Mouse (Mus musculus): ENCODE data around the gene Itga2b.

DNA sequence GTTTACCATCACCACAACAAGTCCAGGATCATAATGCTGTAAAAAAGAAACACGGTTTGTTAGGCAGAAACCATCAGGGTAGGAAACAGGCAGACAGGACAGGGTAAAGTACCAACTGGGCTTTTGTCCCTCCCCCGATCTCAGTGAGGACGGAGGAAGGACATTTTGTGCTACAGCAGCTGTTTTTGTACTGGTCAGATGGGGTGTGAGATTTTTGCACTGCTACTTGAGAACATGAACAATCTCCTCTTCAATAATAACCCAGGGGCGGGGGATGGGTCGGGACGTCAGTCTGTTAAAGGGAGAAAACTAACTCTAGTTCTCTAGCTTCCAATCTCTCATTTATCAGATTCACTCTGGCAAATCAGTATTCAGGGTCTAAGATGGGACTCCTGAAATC, 40.3 kb upstream of the Itga2b start:
- TF ChIP-seq CTCF (IDR thresholded peaks at IDR 0.05; ENCODE audit: control insufficient read depth, insufficient read depth, low read length), result no peak
- TF ChIP-seq POLR2A (IDR thresholded peaks at IDR 0.05; ENCODE audit: borderline replicate concordance, control insufficient read depth, low read depth, low read length), result no peak

Data from bone marrow, adult 2 months (tissue).